Mouse (Mus musculus): ENCODE results near the gene Epop.

The Epop gene

DNA sequence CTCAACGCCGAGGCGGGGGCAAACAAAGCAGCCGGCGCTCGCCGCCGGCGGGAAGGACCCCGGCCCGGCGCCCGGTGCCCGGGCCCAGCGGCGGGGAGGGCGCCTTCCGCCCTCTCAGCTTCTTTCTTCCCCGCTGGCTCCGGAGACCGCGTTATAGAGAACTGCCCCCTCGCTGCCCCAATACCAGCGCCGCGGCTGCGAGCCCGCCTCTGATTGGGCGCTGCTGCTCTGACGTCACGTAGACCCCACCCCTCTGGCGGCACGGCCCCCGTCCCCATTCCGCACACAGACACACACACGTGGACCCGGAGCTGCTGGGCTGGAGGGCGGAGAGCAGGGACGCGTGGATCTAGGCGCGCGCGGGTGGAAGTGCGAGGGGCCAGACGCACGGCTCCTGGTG is at the start of gene Epop:
TSS of gene Epop (minus strand) at position 127 of the 400 bp plus-strand sequence.
- in situ Hi-C loops (cut with MboI; ENCODE audit: low pct_unique_long_range_greater_than_20kb in 1 of 2, low sequenced_read_pairs in 2 of 2, unreplicated experiment in 1 of 2): no loop called here

DNA sequence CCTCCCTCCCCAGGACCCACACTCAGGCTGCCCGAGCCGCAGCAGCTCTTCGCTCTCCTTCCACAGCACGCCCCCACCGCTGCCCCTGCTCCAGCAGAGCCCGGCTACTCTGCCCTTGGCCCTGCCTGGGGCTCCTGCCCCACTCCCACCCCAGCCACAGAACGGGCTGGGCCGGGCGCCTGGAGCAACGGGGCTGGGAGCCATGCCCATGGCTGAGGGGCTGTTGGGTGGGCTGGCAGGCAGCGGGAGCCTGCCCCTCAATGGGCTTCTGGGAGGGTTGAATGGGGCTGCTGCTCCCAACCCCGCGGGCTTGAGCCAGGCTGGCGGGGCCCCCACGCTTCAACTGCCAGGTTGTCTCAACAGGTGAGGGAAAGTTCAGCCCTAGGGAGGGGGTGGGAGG is 48.8 kb upstream of the Epop start:
- in situ Hi-C loops (cut with MboI; ENCODE audit: low pct_unique_long_range_greater_than_20kb in 1 of 2, low sequenced_read_pairs in 2 of 2, unreplicated experiment in 1 of 2): no loop called here

DNA sequence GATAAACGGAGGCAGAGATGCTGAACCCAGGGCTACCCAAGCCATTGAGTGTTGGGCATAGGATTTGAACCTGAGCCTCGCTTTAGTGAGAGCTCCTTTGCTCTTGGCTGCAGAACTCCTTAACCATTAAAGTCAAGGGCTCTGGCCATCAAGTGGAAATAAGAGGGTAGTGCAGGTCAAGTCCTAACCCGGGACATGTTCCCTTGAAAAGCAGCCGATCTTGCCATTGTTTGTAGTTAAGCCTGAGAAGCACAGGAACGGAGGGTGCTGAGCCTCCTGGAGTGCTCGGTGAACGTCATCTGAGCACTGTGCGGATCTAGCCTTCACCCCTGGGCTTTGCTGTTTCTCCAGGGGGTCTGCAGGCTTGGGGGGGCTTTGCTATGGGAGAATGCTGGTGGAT is 48.3 kb upstream of the Epop start:
- in situ Hi-C loops (cut with MboI; ENCODE audit: low pct_unique_long_range_greater_than_20kb in 1 of 2, low sequenced_read_pairs in 2 of 2, unreplicated experiment in 1 of 2): no loop called here

DNA sequence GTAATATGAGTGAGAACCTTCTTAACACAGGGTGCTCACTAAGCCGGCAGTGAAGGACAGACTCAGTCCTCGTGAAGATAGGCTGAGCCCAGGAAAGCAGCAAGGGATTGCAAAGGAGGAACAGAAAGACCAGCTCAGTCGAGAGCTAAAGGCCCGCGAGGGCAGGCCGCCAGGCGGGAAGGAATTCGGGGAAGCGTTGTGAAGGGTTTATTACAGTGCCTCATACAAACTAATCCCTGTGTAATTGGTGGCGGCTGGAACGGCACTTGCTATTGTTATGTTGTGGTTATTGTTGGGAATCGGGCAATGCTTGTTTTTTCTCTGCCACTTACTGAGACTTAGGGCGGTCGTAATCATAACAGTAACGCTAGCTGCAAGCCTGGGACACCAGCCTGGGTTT is 47.9 kb upstream of the Epop start:
- in situ Hi-C loops (cut with MboI; ENCODE audit: low pct_unique_long_range_greater_than_20kb in 1 of 2, low sequenced_read_pairs in 2 of 2, unreplicated experiment in 1 of 2): no loop called here

DNA sequence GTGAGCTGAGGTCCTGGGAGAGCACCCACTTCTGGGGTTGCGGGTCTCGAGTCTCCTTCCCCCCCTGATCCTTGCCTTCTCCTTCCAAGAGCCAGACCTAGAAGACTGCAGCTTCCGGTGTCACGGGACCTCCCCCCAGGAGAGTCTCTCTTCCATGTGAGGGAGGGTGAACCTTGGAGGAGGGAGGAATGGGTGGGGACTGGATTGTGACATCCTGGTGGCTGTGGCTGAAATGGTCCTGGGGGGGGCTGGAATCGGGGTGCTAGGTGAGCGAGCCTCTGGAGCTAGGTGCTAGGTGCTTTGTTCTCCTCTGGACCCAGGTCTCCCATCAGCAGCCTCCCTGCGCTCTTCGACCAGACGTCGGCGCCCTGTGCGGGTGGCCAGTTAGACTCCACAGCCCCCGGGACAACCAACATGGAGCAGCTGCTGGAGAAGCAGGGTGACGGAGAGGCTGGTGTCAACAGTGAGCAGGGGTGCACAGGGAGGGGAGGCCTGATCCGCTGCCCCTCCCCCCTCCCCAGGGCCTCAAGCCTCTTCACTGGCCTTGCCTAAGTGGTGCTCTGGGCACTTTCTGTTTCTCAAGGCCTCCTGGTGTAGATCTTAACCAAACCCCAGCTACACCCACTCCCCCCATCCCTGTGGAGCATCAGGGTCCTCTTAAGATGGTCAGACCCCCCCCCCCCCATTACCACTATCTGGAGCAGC is 46.7 kb upstream of the Epop start:
- in situ Hi-C loops (cut with MboI; ENCODE audit: low pct_unique_long_range_greater_than_20kb in 1 of 2, low sequenced_read_pairs in 2 of 2, unreplicated experiment in 1 of 2): no loop called here

DNA sequence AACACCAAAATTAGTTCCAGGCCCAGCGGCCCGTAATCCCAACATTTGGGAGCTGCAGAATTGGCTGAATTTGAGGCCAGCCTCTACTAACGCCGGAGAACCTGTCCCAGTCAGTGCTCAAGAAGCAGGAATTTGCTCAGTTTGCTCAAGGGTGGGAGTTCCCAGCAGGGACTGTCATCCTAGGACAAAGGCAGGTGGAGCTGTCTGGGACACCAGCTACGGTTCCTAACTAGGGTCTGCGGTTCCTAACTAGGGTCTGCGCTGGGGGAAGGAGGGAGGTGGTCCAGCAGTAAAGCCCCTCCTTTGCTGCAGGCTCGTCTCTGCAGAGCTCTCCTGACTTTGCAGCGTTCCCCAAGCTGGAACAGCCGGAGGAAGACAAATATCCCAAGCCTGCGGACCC is 43.6 kb upstream of the Epop start:
- in situ Hi-C loops (cut with MboI; ENCODE audit: low pct_unique_long_range_greater_than_20kb in 1 of 2, low sequenced_read_pairs in 2 of 2, unreplicated experiment in 1 of 2): no loop called here

DNA sequence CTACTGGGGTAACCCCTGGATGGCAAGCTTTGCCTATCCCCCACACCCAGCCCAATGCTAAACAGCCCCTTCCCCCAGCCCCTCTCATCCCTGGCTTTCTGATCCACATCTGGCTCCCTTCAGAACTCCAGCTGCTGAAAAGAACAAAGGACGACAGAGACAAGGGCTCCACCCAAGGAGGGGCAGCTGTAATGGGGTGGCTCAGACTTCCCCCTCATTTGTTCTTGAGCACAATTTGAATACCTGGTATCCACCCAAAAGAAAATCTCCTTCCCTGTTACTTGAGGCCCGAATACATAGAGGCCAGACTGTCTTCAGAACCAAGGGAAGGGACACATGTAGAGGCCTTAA is 41.6 kb upstream of the Epop start:
- in situ Hi-C loops (cut with MboI; ENCODE audit: low pct_unique_long_range_greater_than_20kb in 1 of 2, low sequenced_read_pairs in 2 of 2, unreplicated experiment in 1 of 2): no loop called here

DNA sequence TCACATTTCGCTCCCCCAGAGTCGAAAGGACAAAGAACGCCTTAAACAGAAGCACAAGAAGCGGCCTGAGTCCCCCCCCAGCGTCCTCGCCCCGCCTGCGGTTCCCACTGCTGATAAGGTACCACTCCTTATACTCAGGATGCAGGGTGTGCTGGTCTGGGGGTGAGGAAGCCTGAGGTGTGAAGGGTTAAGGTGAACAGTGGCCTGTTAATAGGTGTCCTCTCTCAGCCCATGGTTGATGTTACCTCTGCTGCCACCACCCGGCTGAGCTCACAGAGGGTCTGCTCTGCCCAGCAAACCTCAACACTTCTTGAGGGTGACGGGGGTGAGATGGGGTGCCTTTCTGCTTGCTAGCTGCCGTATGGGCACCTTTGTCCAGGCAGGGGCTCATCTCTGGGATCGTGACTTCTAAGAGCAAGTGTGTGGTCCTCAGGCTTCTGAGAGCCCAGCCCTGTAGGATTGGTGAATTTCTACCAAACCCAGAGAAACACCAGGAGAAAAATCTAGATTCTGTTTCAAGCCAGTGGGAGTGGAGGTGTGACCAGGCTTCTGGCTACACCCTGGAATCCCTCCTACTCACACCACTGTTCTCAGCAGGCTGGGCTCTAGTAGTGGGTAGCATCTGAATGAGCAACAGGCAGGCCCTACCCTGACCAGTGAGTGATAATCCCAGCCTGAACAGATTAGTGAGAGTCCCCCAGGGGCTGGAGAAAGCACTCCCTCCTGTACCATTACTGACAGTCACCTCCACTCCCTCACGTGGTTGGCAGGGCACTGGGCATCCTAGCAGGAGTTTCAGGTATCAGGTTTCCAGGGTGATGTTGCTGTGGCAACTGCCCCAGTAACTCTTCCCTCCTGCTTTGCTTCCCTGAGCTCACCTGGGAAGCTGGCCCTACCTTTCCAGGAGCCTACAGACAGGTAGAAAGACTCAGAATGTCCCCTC is 41.0 kb upstream of the Epop start:
- in situ Hi-C loops (cut with MboI; ENCODE audit: low pct_unique_long_range_greater_than_20kb in 1 of 2, low sequenced_read_pairs in 2 of 2, unreplicated experiment in 1 of 2): no loop called here

DNA sequence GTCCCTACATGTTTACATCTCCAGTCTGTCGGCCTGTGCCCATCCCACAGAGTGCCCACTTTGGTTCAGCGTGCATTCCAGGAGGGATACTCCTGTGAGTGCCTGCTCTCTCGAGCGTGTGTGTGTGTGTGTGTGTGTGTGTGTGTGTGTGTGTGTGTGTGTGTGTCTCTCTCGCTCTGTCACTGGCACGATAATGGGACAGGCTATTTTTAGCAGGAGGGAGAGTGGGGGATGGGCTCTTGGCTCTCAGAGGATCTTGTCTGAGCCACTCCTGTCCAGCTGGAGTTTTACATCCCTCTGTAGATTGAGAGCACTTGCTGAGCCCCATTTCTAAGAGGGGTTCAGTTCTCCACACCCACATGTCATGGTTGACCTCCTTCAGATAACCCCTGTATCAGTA is 40.3 kb upstream of the Epop start:
- in situ Hi-C loops (cut with MboI; ENCODE audit: low pct_unique_long_range_greater_than_20kb in 1 of 2, low sequenced_read_pairs in 2 of 2, unreplicated experiment in 1 of 2): no loop called here

DNA sequence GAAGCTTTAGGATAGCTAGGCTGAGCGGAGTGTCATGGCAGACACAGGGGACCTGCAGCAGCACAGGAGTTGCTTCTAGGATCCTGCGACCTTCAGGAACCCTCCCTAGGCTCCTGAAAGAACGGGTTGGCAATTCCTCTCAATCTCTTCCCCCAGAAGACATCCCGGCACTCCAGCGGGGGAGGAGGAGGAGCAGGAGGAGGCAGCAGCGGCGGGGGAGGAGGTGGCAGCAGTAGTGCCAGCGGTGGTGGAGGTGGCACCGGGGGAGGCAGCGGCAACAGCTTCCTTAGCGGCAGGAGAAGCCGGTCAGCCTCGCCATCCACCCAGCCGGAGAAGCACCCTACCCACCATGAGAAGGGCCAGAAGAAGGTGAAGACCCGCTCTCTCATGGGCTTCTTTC is 39.8 kb upstream of the Epop start:
- in situ Hi-C loops (cut with MboI; ENCODE audit: low pct_unique_long_range_greater_than_20kb in 1 of 2, low sequenced_read_pairs in 2 of 2, unreplicated experiment in 1 of 2): no loop called here

DNA sequence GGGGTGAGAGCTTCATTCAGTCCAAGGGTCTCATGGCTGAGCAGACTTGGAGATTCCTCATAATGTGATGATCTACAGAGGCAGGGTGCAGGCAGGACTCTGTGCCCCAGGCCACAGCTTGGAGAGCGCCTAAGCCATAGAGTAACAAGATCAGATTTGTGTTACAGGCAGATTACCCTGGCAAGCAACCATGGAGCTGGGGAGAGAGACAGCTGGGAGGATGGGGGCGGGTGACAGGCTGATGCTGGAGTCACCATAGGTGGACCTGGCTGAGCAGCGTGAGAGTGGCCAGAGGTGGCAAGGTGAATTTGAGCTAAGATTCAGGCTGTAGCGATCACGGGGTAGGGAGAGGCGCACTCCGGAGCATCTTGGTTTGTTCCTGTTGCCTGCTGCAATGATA is 38.7 kb upstream of the Epop start:
- in situ Hi-C loops (cut with MboI; ENCODE audit: low pct_unique_long_range_greater_than_20kb in 1 of 2, low sequenced_read_pairs in 2 of 2, unreplicated experiment in 1 of 2): no loop called here

DNA sequence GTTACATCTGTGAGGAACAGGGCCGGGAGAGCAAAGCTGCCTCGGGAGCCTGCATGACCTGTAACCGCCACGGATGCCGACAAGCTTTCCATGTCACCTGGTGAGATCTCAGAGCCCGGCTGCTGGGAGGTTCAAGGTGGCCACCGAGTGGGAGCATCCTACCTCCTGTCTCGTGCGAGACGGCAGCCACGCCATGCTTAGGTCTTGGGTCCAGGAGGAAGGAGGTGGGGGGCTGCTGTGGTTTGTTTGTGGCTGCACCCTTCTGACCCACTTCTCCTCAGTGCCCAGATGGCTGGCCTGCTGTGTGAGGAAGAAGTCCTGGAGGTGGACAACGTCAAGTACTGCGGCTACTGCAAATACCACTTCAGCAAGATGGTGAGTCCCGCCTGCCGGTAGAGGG is 37.3 kb upstream of the Epop start:
- in situ Hi-C loops (cut with MboI; ENCODE audit: low pct_unique_long_range_greater_than_20kb in 1 of 2, low sequenced_read_pairs in 2 of 2, unreplicated experiment in 1 of 2): no loop called here

DNA sequence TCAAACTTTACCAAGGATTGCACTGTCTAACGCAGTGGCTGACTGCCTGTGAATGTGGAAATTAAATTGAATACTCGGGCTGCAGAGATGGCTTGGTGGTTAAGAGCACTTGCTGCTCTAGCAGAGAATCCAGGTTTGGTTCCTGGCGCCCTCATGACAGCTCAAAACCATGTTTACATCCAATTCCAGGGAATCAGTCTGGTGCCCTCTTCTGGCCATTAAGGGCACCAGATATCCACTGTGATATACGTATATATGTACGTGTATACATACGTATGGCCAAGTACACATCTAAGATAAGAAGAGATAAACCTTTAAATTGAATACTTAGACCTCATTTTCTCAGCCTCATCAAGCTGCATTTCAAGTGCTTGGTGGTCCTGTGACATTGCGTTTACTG is 36.7 kb upstream of the Epop start:
- in situ Hi-C loops (cut with MboI; ENCODE audit: low pct_unique_long_range_greater_than_20kb in 1 of 2, low sequenced_read_pairs in 2 of 2, unreplicated experiment in 1 of 2): no loop called here

DNA sequence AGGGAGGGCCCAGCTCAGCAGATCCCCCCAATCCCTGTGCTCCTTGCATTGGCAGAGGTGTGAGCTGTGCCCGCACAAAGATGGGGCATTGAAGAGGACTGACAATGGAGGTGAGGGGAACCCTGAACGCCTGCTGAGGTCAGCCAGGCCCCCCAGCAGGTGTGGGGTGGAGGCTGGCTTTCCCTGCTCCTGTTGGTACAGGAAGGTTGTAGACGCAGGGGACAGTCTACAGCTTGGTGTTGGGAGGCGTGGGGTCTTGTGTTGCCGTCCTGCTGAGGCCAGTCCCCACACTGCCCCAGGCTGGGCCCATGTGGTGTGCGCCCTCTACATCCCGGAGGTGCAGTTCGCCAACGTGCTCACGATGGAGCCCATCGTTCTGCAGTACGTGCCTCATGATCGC is 35.9 kb upstream of the Epop start:
- in situ Hi-C loops (cut with MboI; ENCODE audit: low pct_unique_long_range_greater_than_20kb in 1 of 2, low sequenced_read_pairs in 2 of 2, unreplicated experiment in 1 of 2): no loop called here

DNA sequence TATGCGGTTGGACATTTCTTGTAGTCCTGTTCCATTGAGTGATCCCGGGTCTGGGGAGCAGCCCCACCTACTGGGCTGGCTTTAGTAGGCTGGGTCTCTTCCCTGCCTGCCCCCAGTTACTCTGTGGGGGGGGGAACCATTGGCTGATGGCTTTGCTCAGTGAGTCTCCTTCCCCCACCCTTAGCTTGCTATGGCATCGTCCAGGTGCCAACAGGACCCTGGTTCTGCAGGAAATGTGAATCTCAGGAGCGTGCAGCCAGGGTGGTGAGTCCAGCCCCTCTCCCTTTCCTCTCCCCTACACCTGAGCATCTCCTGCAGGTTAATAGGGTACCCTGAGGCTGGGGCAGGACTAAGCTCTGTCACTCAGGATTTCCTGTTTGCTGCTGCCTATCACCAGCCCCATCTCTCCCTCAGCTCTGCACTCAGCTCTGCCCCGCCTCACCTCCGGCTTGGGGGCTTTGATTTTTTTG is 35.3 kb upstream of the Epop start:
- in situ Hi-C loops (cut with MboI; ENCODE audit: low pct_unique_long_range_greater_than_20kb in 1 of 2, low sequenced_read_pairs in 2 of 2, unreplicated experiment in 1 of 2): no loop called here

DNA sequence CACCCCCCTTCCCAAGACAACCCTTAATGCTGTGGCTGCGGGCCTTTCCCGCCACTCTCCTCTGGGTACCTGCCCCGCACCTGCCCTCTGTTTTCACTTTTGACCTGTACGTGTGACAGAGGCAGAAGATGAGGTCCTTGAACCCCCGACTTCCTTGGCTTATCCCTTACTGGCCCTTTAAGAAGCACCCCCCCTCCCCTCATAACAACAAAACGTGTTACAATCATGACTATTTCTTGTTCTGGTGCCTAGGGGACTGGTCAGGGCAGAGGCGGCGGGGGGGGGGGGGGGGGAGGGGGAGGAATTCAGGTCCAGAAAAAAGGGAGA is 34.8 kb upstream of the Epop start:
- in situ Hi-C loops (cut with MboI; ENCODE audit: low pct_unique_long_range_greater_than_20kb in 1 of 2, low sequenced_read_pairs in 2 of 2, unreplicated experiment in 1 of 2): no loop called here

DNA sequence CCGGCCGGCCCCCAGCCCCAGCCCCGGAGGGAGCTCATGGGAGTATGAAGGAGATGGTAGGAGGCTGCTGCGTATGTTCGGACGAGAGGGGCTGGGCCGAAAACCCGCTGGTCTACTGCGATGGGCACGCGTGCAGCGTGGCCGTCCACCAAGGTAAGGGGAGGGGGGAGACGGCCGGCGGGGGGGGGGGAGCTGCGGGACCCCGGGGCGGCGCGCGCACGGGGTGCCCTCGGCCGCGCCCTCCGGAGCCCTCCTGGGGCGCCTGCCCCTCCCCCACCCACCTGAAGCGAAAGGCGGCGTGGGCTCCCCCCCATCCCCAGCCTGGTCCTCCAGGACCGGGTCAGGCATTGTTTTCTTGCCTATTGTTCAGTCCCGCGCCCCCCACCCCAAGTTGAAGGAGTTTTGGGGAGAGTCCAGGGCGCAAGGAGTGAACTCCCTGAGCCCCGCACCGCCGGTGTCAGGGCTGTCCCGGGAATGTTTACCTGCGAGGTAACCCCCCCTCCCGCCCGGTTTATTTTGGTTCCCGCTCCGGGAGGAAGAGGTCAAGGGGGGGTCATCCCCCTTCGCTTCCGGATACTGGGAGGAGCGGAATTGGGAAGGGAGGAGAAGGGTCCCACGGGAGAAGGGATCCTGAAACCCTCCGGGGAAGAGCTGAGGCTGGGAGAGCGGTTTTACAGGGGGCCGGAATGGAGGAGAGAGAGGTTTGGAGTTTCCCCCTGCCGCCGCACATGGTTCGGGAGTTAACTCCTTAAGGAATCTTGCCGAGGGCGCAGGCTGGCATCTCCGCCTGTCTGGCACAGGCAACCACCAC is 34.2 kb upstream of the Epop start:
- in situ Hi-C loops (cut with MboI; ENCODE audit: low pct_unique_long_range_greater_than_20kb in 1 of 2, low sequenced_read_pairs in 2 of 2, unreplicated experiment in 1 of 2): no loop called here

DNA sequence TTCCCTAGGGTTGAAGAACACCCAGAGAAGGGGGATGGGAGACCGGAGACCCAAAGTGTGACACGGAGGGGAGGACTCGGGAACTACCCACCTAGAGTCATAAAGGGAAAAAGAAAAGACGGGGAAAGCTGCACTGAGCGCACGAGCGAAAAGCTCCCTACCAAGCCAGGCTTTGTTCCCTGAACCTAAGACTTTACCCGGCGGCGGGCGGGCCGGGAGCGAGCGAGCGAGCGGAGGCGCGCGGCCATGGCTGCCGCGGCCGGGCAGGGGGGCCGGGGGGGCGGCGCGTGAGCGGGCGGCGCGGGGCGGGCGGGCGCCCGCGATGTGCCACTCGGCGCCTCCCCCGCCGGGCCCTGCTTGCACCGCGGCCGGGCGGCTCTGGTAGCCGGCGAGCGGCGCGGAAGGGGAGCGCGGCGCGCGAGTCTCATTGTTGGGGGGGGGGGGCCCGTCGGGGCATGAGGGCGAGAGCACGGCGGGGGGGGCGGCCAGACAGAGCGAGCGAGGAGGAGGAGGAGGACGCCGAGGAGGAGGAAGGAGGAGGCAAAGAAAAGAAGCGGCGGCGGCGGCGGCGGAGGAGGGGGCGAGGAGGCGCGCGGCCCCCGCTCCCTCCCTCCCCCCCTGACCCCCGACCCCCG is 33.5 kb upstream of the Epop start, which contains the start of gene Mllt6:
TSS of gene Mllt6 (plus strand) at position 522 of the 635 bp plus-strand sequence.
- in situ Hi-C loops (cut with MboI; ENCODE audit: low pct_unique_long_range_greater_than_20kb in 1 of 2, low sequenced_read_pairs in 2 of 2, unreplicated experiment in 1 of 2): no loop called here
